Mouse (Mus musculus) intestine, embryonic 16.5 days (tissue): ENCODE data around the gene Oog4. TPM values are rescaled to one million over a fixed set of nuclear protein-coding genes. Genes with fewer than 3 reads are reported as not detected.

Source experiments
- polyA plus RNA-seq: library from polyadenylated mRNA; unstranded; fragments of >200 nt; fragmentation: Nextera tagmentation; extraction: Ambion mirVana; gene quantifications from 2 replicates; pipeline ENCODE4 v1.2.1, GENCODE M21; 2015

Oog4 gene
- polyA plus RNA-seq, 1 experiment from 2014 or later, result not detected

Other genes starting within 250 kb of the Oog4 start
- gene Prdm2, start 237.3 kb downstream of the Oog4 start, polyA plus RNA-seq, result 6.9 and 7.0 TPM in 2 replicates
- gene Pdpn, start 150.8 kb downstream of the Oog4 start, polyA plus RNA-seq, result 22.3 and 22.6 TPM in 2 replicates
- not detected in 2 replicates for gene Lrrc38, start 100.6 kb downstream of the Oog4 start, polyA plus RNA-seq
- not detected in 2 replicates for gene Pramel1, start 55.9 kb downstream of the Oog4 start, polyA plus RNA-seq
- gene Pramef8, start 37.9 kb downstream of the Oog4 start, polyA plus RNA-seq, result 12.5 and 13.9 TPM in 2 replicates
- not detected in 2 replicates for gene Gm13043, start 61.0 kb upstream of the Oog4 start, polyA plus RNA-seq
- gene Gm13040, start 85.6 kb upstream of the Oog4 start, polyA plus RNA-seq, result not detected in 2 replicates
- not detected in 2 replicates for gene BC080695, start 101.4 kb upstream of the Oog4 start, polyA plus RNA-seq
- not detected in 2 replicates for gene Gm13057, start 101.4 kb upstream of the Oog4 start, polyA plus RNA-seq
- gene Gm13083, start 164.7 kb upstream of the Oog4 start, polyA plus RNA-seq, result not detected in 2 replicates
- not detected in 2 replicates for gene Gm13088, start 206.9 kb upstream of the Oog4 start, polyA plus RNA-seq